Mouse (Mus musculus) megakaryocyte, embryonic 14.5 days (primary cell): ENCODE measurements around the gene Olfr1437.

Source experiments
- FLI1 ChIP-seq: IDR thresholded peaks from 2 replicates; pipeline ENCODE4 v1.6.1; 2012; ENCODE audit warnings: low read length, inconsistent platforms, mixed read lengths
- GATA1 ChIP-seq: IDR thresholded peaks from 3 replicates; pipeline ENCODE4 v1.6.1; 2012; ENCODE audit warnings: mixed read lengths, low read length, inconsistent platforms, borderline replicate concordance

- no peak for TF ChIP-seq GATA1
- TF ChIP-seq FLI1: no peak
These were observed at the start of gene Olfr1437 for GRCm38 (mm10) chr19:12325001-12325400.
